Mouse (Mus musculus) effector memory CD4-positive, alpha-beta T cell, adult 7 months (primary cell): ENCODE results near the gene Zbtb40. TPM values are rescaled to one million over a fixed set of nuclear protein-coding genes. Genes with fewer than 3 reads are reported as not detected.

Experiments
- polyA plus RNA-seq: library from polyadenylated mRNA; unstranded; fragments of 100-300 nt; shearing (Covaris generic); gene quantifications from one replicate; pipeline ENCODE4 v1.2.1, GENCODE M21; 2017

Zbtb40 gene
- 10.5 TPM for polyA plus RNA-seq

GRCm38 (mm10) chr4:137048550-137049032, at the start of gene Zbtb40:
Zbtb40 (minus strand) TSS chr4:137048801.

DNA sequence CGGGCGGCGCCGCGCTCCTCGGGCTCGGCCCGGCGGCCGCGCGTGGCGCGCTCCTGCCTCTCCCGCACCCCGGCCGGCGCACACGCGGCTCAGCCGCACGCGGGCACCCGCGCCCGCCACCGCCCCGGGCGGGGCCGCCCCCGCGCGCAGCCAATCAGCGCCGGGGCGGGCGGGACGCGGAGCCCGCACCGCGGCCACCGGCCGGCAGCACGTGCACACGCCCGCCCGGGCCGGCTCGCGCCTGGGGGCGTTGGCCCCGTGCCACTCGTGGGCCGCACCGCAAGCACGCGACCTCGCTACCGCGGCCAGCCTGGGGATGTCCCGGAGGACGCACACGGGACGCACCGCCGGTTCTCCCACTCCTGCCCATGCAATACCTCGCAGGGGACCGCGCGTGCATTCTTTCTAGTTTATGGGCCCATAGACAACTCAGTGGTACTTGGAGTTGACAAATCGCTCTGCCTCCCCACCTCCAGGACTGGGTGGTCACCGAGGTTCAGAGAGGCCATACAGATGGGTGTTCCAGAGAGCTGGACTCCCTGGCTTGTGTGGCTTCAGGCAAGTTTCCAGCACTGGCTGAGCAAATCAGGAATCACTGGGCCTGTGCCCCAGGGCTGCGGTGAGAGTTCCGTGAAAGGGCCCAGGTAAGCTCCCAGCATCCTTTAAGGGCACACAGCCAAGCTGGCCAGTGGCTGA, 91.7 kb downstream of the Zbtb40 start, which contains the start of gene Epha8:
Gene Epha8 (minus strand): TSS at position 66 of the 696 bp plus-strand sequence.

Other genes starting within 250 kb of the Zbtb40 start
- gene Ephb2, start 212.8 kb downstream of the Zbtb40 start, polyA plus RNA-seq = 0.12 TPM
- gene C1qb, start 162.6 kb downstream of the Zbtb40 start, polyA plus RNA-seq = not detected
- not detected for gene C1qc, start 155.7 kb downstream of the Zbtb40 start, polyA plus RNA-seq
- gene C1qa, start 150.0 kb downstream of the Zbtb40 start, polyA plus RNA-seq = not detected
- not detected for gene Epha8, start 92.0 kb downstream of the Zbtb40 start, polyA plus RNA-seq
- not detected for gene Wnt4, start 228.7 kb upstream of the Zbtb40 start, polyA plus RNA-seq